Mouse (Mus musculus) cortical plate, adult 2 months (tissue): ENCODE data around the gene Dusp6.

ENCODE experiments used
- CTCF ChIP-seq: fragments of 200-500 bp; IDR thresholded peaks from 2 replicates; pipeline ENCODE4 v1.5.1; 2011; ENCODE audit warnings: mild to moderate bottlenecking, control low read depth, low read length; ENCODE audit not compliant: insufficient read depth; ENCODE audit errors: extremely low read depth
- POLR2A ChIP-seq: fragments of 200-500 bp; IDR thresholded peaks from 2 replicates; pipeline ENCODE4 v1.6.1; 2011; ENCODE audit warnings: mild to moderate bottlenecking, low read length, control low read depth; ENCODE audit not compliant: insufficient read depth; ENCODE audit errors: extremely low read depth

GRCm38 (mm10) chr10:99310204-99310603 lies 47.2 kb downstream of the Dusp6 start:
- TF ChIP-seq CTCF (no peak), POLR2A (no peak)
